Mouse (Mus musculus): ENCODE data around the gene Rin1.

DNA sequence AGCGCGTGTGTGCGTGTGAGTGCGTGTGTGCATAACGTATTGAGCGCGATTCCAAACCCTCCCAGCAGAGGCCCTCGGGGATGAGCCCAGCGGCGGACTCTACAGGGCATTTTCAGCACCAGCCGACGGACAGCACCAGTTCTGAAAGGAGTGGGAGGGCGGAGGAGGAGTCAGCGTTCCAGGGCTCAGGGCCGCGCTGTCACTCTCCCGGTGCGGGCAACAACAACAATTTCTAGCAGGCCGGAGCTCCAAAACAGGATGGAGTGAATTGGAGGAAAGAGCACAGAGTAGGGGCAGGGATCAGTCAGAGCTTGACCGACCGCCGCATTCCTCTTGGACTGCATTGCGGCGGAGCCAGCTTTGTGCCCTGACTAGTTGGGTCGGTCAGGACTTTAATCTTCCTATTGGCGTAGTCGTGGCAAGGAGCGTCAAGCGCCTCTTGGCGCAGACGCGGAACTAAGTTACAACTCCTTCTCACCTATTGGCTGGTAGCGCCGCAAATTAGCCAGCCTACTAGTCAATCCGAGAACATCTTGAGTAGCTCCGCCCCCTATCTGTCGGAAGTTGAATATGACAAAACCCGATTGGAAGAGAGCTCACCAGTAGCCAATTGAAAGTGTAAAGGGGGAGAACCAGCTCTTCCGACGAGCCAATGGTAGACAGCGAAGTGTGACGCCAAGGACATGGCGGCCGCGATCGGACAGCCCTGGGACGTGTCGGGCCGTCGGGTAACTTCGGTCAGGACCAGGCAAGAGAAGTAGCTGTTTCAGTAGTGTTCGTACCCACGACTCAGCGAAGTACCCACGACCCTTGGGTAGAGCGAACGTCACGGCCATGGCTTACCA is 37.8 kb downstream of the Rin1 start, which contains the start of gene Yif1a:
- TF ChIP-seq POLR2A (IDR thresholded peaks at IDR 0.05; ENCODE audit: extremely low read depth, insufficient read depth, low read length): peak; percentile 70; the same call in 1 of the 2 replicates
- TF ChIP-seq CTCF (IDR thresholded peaks at IDR 0.05; ENCODE audit: extremely low read depth, insufficient read depth, low read length): peak; percentile 38

Data from cortical plate, adult 2 months (tissue).